Mouse (Mus musculus) heart, adult 2 months (tissue): Measurements from ENCODE around the gene Dhx29. TPM values are rescaled to one million over a fixed set of nuclear protein-coding genes. Genes with fewer than 3 reads are reported as not detected.
A peak's percentile ranks its signal among the peaks of the same experiment; 100 is the strongest.

Experiments
- DNase-seq, 2 experiments: peaks; one replicate each; pipeline ENCODE4 v3.0.0; 2021
- H3K27ac ChIP-seq: fragments of 200-600 bp; 2 replicates; pipeline ENCODE4 v1.8.1; 2022
- H3K27me3 ChIP-seq: fragments of 200-500 bp; 2 replicates; pipeline ENCODE4 v1.6.1; 2012; ENCODE audit warnings: mild to moderate bottlenecking, low read length, inconsistent platforms, mixed read lengths; ENCODE audit not compliant: control insufficient read depth, insufficient read depth
- H3K36me3 ChIP-seq: fragments of 200-500 bp; 2 replicates; pipeline ENCODE4 v1.6.1; 2012; ENCODE audit warnings: low read length, inconsistent platforms; ENCODE audit not compliant: control insufficient read depth, insufficient read depth
- H3K4me1 ChIP-seq: fragments of 200-500 bp; 2 replicates; pipeline ENCODE4 v1.6.1; 2011; ENCODE audit warnings: low read length; ENCODE audit not compliant: control insufficient read depth, insufficient read depth
- H3K4me3 ChIP-seq: fragments of 200-600 bp; 2 replicates; pipeline ENCODE4 v1.8.1; 2022
- H3K79me2 ChIP-seq: fragments of 200-500 bp; replicated peaks from 2 replicates; pipeline ENCODE4 v1.6.1; 2012; ENCODE audit warnings: mild to moderate bottlenecking, inconsistent platforms, low read length, moderate library complexity, mixed read lengths; ENCODE audit not compliant: control insufficient read depth, insufficient read depth
- H3K9ac ChIP-seq: fragments of 200-500 bp; 2 replicates; pipeline ENCODE4 v1.6.1; 2012; ENCODE audit warnings: low read depth, mild to moderate bottlenecking, control low read depth, inconsistent platforms, low read length, mixed read lengths
- CTCF ChIP-seq: fragments of 200-600 bp; IDR thresholded peaks from 2 replicates; pipeline ENCODE4 v1.8.1; 2022; ENCODE audit warnings: antibody characterized with exemption, mild to moderate bottlenecking, moderate library complexity
- EP300 ChIP-seq: fragments of 200-500 bp; IDR thresholded peaks from 2 replicates; pipeline ENCODE4 v1.6.1; 2011; ENCODE audit warnings: low read depth, low read length, control low read depth; ENCODE audit not compliant: insufficient read depth
- POLR2A ChIP-seq: fragments of 200-500 bp; IDR thresholded peaks from 2 replicates; pipeline ENCODE4 v1.6.1; 2011; ENCODE audit warnings: mild to moderate bottlenecking, low read depth, low read length, control low read depth; ENCODE audit not compliant: insufficient read depth
- WGBS: fragments of 180-500 bp; shearing (Covaris S2); methylation state at CpG from one replicate; pipeline ENCODE4 v1.1.7; 2018; 5-methylcytosine and 5-hydroxymethylcytosine counted together
- intact Hi-C: fragments of 180-260 bp; cut with DNase I; formaldehyde crosslinking; loops from one replicate; pipeline ENCODE4 v1.15.1; 2025
- long read RNA-seq: library from polyadenylated mRNA; stranded (forward); transcript quantifications from one replicate; pipeline ENCODE4 v2.0.0, GENCODE M21; 2021
- polyA plus RNA-seq: library from polyadenylated mRNA; depleted of rRNA; stranded (reverse); fragments of >200 nt; gene quantifications from 2 replicates; pipeline ENCODE4 v1.2.3, GENCODE M21; 2012; rRNA removed
- total RNA-seq, 2 experiments: library from RNA; stranded (reverse); gene quantifications; 2 replicates each; pipeline ENCODE4 v1.2.3; 2021

Gene Dhx29
- total RNA-seq (10 to 100 TPM; 14.2 to 15.7 TPM), polyA plus RNA-seq (3.3 and 6.7 TPM in 2 replicates)
- long read RNA-seq, full-length matches to known transcripts, result 18 of 21 reads
- long read RNA-seq, partial matches to known transcripts, result 1 of 21 reads
- long read RNA-seq, other reads (novel, unspliced or antisense), result 2 of 21 reads

DNA sequence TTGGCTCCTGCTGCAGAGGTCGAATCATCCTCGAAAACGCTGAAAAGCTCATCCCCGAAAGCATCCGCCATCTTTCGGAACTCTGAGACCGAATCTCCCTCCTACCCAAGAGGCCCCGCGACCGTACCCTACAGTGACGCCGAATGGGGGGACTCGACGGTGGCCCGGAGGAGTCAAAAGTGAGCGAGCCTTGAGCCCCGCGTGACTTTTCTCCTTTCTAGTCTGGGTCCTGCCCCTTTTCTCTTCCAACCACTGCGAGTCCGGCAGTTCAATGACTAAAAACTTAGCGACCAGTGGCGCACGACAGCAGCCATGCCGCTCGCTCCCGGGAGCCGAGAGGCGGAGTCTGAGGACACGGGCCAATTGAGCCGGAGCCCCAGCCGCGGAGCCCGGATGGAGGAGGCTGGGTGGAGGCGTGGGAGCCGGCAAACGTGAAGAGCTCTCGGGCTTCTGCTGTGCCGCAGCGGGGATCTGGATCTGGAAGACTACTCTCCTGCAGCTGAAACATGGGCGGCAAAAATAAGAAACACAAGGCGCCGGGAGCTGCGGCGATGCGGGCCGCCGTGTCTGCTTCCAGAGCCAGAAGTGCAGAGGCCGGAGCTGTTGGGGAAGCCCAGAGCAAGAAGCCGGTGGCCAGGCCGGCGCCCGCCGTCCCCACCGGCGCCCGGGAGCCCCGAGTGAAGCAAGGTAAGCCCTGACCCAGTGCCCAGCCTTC lies at the start of gene Dhx29, which contains the start of gene Mtrex:
TSS of gene Dhx29 (plus strand) at position 168 of the 715 bp plus-strand sequence.
TSS of gene Mtrex (minus strand) at position 112 of the 715 bp plus-strand sequence.
- intact Hi-C loops, result loop anchor here (2.0 to 5.0 kb wide), 4 partner anchors 60 to 265 kb away; partner anchors contain the start of genes Ccno, Plpp1 and Slc38a9
- Histone ChIP-seq H3K27me3 (no peaks in the 10 kb centered on the region), H3K4me3 (peak within 1 kb of the TSS; percentile 83), H3K9ac (peak within 1 kb of the TSS; percentile 78), H3K4me1 (peaks cover 5% of the 10 kb centered on the region), H3K36me3 (0 out of 2 replicates have a peak, but pooled peaks cover 4% of the 10 kb centered on the region), H3K27ac (peak within 1 kb of the TSS; percentile 72), H3K79me2 (peaks cover 4% of the 10 kb centered on the region)
- under 1% methylated on average over 57 of the region's 57 CpGs for WGBS
- peak; percentile 60; the same call in 1 of the 2 replicates for TF ChIP-seq POLR2A
- TF ChIP-seq CTCF, result no peak
- TF ChIP-seq EP300, result peak; percentile 81; the same call in 1 of the 2 replicates
- DNase-seq, result peak; percentile 99

DNA sequence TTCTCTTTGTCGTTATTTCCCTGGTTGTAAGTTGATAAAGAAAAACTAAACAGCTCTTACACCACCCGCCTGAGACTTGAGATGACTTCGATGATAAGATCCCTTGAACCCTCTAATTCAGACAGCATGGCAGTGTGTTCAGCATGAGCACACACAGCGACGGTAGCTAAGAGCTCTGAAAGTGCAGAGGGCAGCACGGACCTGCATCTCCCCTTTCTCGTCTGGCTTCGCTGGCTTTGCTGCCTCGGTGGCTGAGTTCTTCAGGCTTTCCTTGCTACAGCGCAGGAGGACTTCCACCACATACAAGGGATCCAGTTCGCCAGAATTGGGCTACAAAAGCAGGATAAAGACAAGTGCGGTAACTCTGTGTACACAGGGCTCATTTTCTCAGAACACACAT lies 40.0 kb upstream of the Dhx29 start:
- intact Hi-C loops, result no loop called here
- DNase-seq, result no peak
- no peak overlapping the region for H3K4me3 ChIP-seq
- TF ChIP-seq CTCF (no peak), POLR2A (no peak), EP300 (no peak)
- H3K27ac ChIP-seq, result no peak overlapping the region
- 94% methylated on average over 12 of the region's 12 CpGs for WGBS
- no peaks in the 10 kb centered on the region for H3K4me1 ChIP-seq
- H3K36me3 ChIP-seq, result no peaks in the 10 kb centered on the region; the same call in 1 of the 2 replicates
- H3K79me2 ChIP-seq, result no peaks in the 10 kb centered on the region
- H3K9ac ChIP-seq, result no peak overlapping the region
- H3K27me3 ChIP-seq, result no peaks in the 10 kb centered on the region

DNA sequence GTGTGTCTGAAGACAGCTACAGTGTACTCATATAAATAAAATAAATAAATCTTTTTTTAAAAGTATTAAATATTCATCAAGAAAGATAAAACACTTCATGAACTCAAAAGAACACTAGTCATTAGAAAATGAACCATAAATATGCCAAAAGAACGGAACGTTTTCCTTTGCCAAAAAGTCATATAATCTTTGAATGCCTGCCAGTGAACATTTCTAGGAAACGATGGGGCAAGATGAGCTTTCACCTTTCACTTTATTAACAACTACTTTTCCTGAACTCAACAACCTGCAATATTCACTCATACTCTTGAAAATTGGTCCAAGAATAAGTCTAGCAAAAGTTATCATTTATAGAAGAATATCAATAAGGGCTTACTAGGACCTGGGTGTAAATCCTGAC lies 25.1 kb upstream of the Dhx29 start:
- intact Hi-C loops, result loop anchor here (5.0 kb wide), 1 partner anchor 35 kb away; no protein-coding TSS in a partner anchor
- no peaks in the 10 kb centered on the region; the same call in none of the 2 replicates for H3K36me3 ChIP-seq

DNA sequence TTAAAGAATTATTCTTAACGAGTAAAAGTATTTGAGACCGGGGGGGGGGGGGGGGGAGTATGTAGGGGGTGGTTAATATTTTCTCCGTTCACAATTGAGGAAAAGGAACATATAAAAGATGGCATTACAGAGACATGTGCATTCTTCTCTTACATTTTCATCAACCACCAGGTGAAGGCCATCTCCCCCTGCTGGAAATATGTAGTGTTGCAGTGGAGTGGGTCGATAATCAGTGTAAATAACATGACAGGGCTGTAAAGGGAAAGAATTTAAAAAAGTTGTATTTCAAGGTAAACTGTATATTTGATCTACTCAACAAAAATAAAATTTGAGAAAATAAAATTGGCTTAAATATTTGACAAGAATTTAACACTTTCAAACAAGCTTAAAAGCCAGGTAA lies 17.6 kb upstream of the Dhx29 start:
- 45% methylated on average over 4 of the region's 4 CpGs for WGBS
- H3K27me3 ChIP-seq, result no peaks in the 10 kb centered on the region
- H3K4me3 ChIP-seq, result no peak overlapping the region
- no peak overlapping the region for H3K9ac ChIP-seq
- H3K4me1 ChIP-seq, result no peaks in the 10 kb centered on the region
- no peaks in the 10 kb centered on the region for H3K79me2 ChIP-seq
- intact Hi-C loops, result no loop called here
- no peaks in the 10 kb centered on the region for H3K36me3 ChIP-seq
- no peak for TF ChIP-seq EP300
- TF ChIP-seq CTCF, result peak; percentile 79
- H3K27ac ChIP-seq, result no peak overlapping the region
- DNase-seq, result peak in 1 of 2 experiments; percentile 15

More for the DNA sequence above, 25.1 kb upstream of the Dhx29 start:
- no peak overlapping the region for H3K9ac ChIP-seq
- H3K27me3 ChIP-seq, result no peaks in the 10 kb centered on the region
- no peak overlapping the region for H3K4me3 ChIP-seq
- no peak for DNase-seq
- WGBS, result 71% methylated on average over 3 of the region's 3 CpGs
- no peaks in the 10 kb centered on the region for H3K79me2 ChIP-seq
- no peak overlapping the region for H3K27ac ChIP-seq
- H3K4me1 ChIP-seq, result no peaks in the 10 kb centered on the region; the same call in 1 of the 2 replicates
- no peak for TF ChIP-seq EP300
- no peak for TF ChIP-seq POLR2A
- TF ChIP-seq CTCF, result no peak

DNA sequence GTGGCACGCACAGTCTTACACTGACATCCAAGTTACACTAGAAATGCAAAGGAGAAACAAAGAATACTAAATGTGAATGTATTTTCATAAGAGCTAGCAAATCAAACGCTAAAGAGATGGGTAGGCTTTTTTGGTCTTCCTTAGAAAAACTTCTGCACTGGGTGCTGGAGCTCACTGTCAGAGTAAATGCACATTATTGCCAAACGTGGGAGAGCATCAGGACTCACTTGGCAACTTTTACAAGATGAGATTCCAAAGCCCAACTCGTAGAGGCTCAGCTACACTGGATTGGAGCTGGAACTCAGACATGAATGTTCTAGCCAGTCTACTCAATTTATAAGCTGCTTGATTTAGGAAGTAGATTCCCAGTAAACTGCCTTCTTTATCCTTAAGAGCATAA lies 16.8 kb upstream of the Dhx29 start:
- intact Hi-C loops, result no loop called here
- no peak for DNase-seq
- no peaks in the 10 kb centered on the region for H3K27me3 ChIP-seq
- no peak for TF ChIP-seq EP300
- TF ChIP-seq POLR2A, result no peak
- no peak for TF ChIP-seq CTCF
- no peaks in the 10 kb centered on the region for H3K36me3 ChIP-seq
- 74% methylated on average over 4 of the region's 4 CpGs for WGBS
- H3K4me3 ChIP-seq, result no peak overlapping the region
- H3K9ac ChIP-seq, result no peak overlapping the region
- no peaks in the 10 kb centered on the region for H3K4me1 ChIP-seq
- H3K27ac ChIP-seq, result no peak overlapping the region
- no peaks in the 10 kb centered on the region for H3K79me2 ChIP-seq

DNA sequence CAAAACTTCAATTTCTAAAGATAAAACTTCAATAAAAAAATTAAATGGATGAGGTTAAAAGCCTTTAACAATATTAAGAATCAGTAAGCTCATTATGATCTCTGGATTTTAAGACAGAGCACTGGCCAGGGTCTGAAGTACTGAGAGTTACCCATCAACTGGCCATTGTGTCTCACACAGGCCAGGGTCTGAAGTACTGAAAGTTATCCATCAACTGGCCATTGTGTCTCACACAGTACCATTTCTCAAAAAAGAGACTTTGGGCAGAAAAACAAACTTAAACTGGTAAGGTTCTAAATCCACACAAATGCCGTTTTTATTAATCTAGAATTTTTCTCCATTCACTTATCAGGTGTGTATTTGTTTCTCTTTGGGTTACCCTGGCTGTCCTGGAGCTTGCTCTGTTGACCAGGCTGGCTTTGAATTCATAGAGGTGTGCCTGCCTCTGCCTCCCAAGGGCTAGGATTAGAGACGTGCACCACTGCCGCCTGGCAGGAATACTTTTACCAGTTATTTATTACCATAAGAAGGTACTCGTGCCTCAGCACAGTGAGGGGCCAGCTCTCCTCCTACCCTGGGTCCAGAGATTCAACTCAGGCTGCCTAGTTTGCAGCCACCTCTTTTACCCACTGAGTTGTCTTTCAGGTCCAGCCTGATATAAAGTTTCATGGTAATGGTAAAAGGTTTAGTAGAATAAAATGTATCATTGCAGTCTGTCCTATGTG lies 8.0 kb upstream of the Dhx29 start:
- TF ChIP-seq EP300 (no peak), POLR2A (no peak), CTCF (no peak)
- 91% methylated on average over 4 of the region's 4 CpGs for WGBS
- peaks cover 2% of the 10 kb centered on the region; the same call in 1 of the 2 replicates for H3K36me3 ChIP-seq

More for the DNA sequence above, 8.0 kb upstream of the Dhx29 start:
- Histone ChIP-seq H3K79me2 (peaks cover 3% of the 10 kb centered on the region), H3K4me3 (no peak overlapping the region), H3K27ac (no peak overlapping the region), H3K27me3 (no peaks in the 10 kb centered on the region), H3K4me1 (no peaks in the 10 kb centered on the region), H3K9ac (no peak overlapping the region)
- intact Hi-C loops, result no loop called here
- DNase-seq, result no peak
